Mouse (Mus musculus): ENCODE data around the gene Zfp787. TPM values are rescaled to one million over a fixed set of nuclear protein-coding genes. Genes with fewer than 3 reads are reported as not detected.
A peak's percentile ranks its signal among the peaks of the same experiment; 100 is the strongest.

The Zfp787 gene
- total and polyA plus RNA-seq, 2 experiments from 2014 or later: 61.5 to 66.7 TPM

- Histone ChIP-seq H3K27me3 (ENCODE audit: insufficient read depth, low read length) (0 out of 2 replicates have a peak, but pooled peaks cover 3% of the 10 kb centered on the region), H3K4me2 (ENCODE audit: low read depth, low read length, poor library complexity, severe bottlenecking) (no peak overlapping the region), H3K4me3 (ENCODE audit: low read depth, low read length) (no peak overlapping the region), H3K27ac (ENCODE audit: low read depth, low read length) (no peak overlapping the region), H3K36me3 (ENCODE audit: insufficient read depth, low read length) (no peaks in the 10 kb centered on the region), H3K9ac (replicated peaks; ENCODE audit: low read length, poor library complexity, severe bottlenecking) (no peak overlapping the region), H3K9me3 (ENCODE audit: low read length) (no peaks in the 10 kb centered on the region), H3K4me1 (ENCODE audit: insufficient read depth, low read length) (no peaks in the 10 kb centered on the region)
- TF ChIP-seq CTCF (IDR thresholded peaks at IDR 0.05): no peak
- DNase-seq (ENCODE audit: low spot score): no peak
- WGBS: 55% methylated on average over 3 of the region's 3 CpGs
- ATAC-seq (ENCODE audit: low FRiP score): no peak
Observed at GRCm38 (mm10) chr7:6161541-6161940, 5.7 kb upstream of the Zfp787 start.

GRCm38 (mm10) chr7:6159604-6160003, 3.8 kb upstream of the Zfp787 start:
- no peak overlapping the region for H3K9ac ChIP-seq (replicated peaks; ENCODE audit: low read length, poor library complexity, severe bottlenecking)
- H3K4me1 ChIP-seq (ENCODE audit: insufficient read depth, low read length): no peaks in the 10 kb centered on the region
- H3K27ac ChIP-seq (ENCODE audit: low read depth, low read length): no peak overlapping the region
- H3K4me2 ChIP-seq (ENCODE audit: low read depth, low read length, poor library complexity, severe bottlenecking): no peak overlapping the region
- H3K27me3 ChIP-seq (ENCODE audit: insufficient read depth, low read length): 0 out of 2 replicates have a peak, but pooled peaks cover 3% of the 10 kb centered on the region
- H3K9me3 ChIP-seq (ENCODE audit: low read length): no peaks in the 10 kb centered on the region
- 88% methylated on average over 3 of the region's 3 CpGs for WGBS
- ATAC-seq (ENCODE audit: low FRiP score) (no peak), DNase-seq (ENCODE audit: low spot score) (no peak)
- no peak for TF ChIP-seq CTCF (IDR thresholded peaks at IDR 0.05)
- H3K4me3 ChIP-seq (ENCODE audit: low read depth, low read length): no peak overlapping the region
- H3K36me3 ChIP-seq (ENCODE audit: insufficient read depth, low read length): no peaks in the 10 kb centered on the region

GRCm38 (mm10) chr7:6157479-6157878, 1.7 kb upstream of the Zfp787 start:
- ATAC-seq (ENCODE audit: low FRiP score) (no peak), DNase-seq (ENCODE audit: low spot score) (no peak)
- Histone ChIP-seq H3K27me3 (ENCODE audit: insufficient read depth, low read length) (0 out of 2 replicates have a peak, but pooled peaks cover 3% of the 10 kb centered on the region), H3K9ac (replicated peaks; ENCODE audit: low read length, poor library complexity, severe bottlenecking) (no peak overlapping the region), H3K4me2 (ENCODE audit: low read depth, low read length, poor library complexity, severe bottlenecking) (no peak overlapping the region), H3K36me3 (ENCODE audit: insufficient read depth, low read length) (no peaks in the 10 kb centered on the region), H3K4me3 (ENCODE audit: low read depth, low read length) (no peak overlapping the region), H3K9me3 (ENCODE audit: low read length) (no peaks in the 10 kb centered on the region), H3K27ac (ENCODE audit: low read depth, low read length) (no peak overlapping the region), H3K4me1 (ENCODE audit: insufficient read depth, low read length) (peaks cover 5% of the 10 kb centered on the region; the same call in 1 of the 2 replicates)
- 89% methylated on average over 1 of the region's 1 CpGs for WGBS
- no peak for TF ChIP-seq CTCF (IDR thresholded peaks at IDR 0.05)

GRCm38 (mm10) chr7:6156901-6157472, 1.2 kb upstream of the Zfp787 start:
- Histone ChIP-seq H3K9me3 (ENCODE audit: low read length) (no peaks in the 10 kb centered on the region), H3K27ac (ENCODE audit: low read depth, low read length) (0 out of 2 replicates have a peak overlapping the region, but pooled peaks have one; percentile 93), H3K4me3 (ENCODE audit: low read depth, low read length) (peak overlapping the region; percentile 86), H3K27me3 (ENCODE audit: insufficient read depth, low read length) (no peaks in the 10 kb centered on the region), H3K9ac (replicated peaks; ENCODE audit: low read length, poor library complexity, severe bottlenecking) (0 out of 2 replicates have a peak overlapping the region, but pooled peaks have one; percentile 62), H3K4me1 (ENCODE audit: insufficient read depth, low read length) (peaks cover 5% of the 10 kb centered on the region; the same call in 1 of the 2 replicates), H3K4me2 (ENCODE audit: low read depth, low read length, poor library complexity, severe bottlenecking) (peak overlapping the region; percentile 94), H3K36me3 (ENCODE audit: insufficient read depth, low read length) (no peaks in the 10 kb centered on the region)
- WGBS: 73% methylated on average over 9 of the region's 9 CpGs
- no peak for ATAC-seq (ENCODE audit: low FRiP score)
- DNase-seq (ENCODE audit: low spot score): no peak
- TF ChIP-seq CTCF (IDR thresholded peaks at IDR 0.05): no peak

GRCm38 (mm10) chr7:6155031-6155872, 545 bp downstream of the Zfp787 start:
- WGBS: under 1% methylated on average over 41 of the region's 85 CpGs
- Histone ChIP-seq H3K9ac (replicated peaks; ENCODE audit: low read length, poor library complexity, severe bottlenecking) (peak overlapping the region; percentile 91), H3K9me3 (ENCODE audit: low read length) (no peaks in the 10 kb centered on the region), H3K36me3 (ENCODE audit: insufficient read depth, low read length) (no peaks in the 10 kb centered on the region), H3K4me2 (ENCODE audit: low read depth, low read length, poor library complexity, severe bottlenecking) (peak overlapping the region; percentile 94), H3K27me3 (ENCODE audit: insufficient read depth, low read length) (no peaks in the 10 kb centered on the region), H3K4me1 (ENCODE audit: insufficient read depth, low read length) (peaks cover 5% of the 10 kb centered on the region; the same call in 1 of the 2 replicates), H3K27ac (ENCODE audit: low read depth, low read length) (peak overlapping the region; percentile 93), H3K4me3 (ENCODE audit: low read depth, low read length) (peak overlapping the region; percentile 86)
- DNase-seq (ENCODE audit: low spot score): peak; percentile 90
- no peak for TF ChIP-seq CTCF (IDR thresholded peaks at IDR 0.05)
- ATAC-seq (ENCODE audit: low FRiP score): peak; percentile 82

GRCm38 (mm10) chr7:6154164-6154563, 1.6 kb downstream of the Zfp787 start:
- Histone ChIP-seq H3K9ac (replicated peaks; ENCODE audit: low read length, poor library complexity, severe bottlenecking) (peak overlapping the region; percentile 91; the same call in 1 of the 2 replicates), H3K27me3 (ENCODE audit: insufficient read depth, low read length) (no peaks in the 10 kb centered on the region), H3K9me3 (ENCODE audit: low read length) (no peaks in the 10 kb centered on the region), H3K4me1 (ENCODE audit: insufficient read depth, low read length) (peaks cover 5% of the 10 kb centered on the region; the same call in 1 of the 2 replicates), H3K27ac (ENCODE audit: low read depth, low read length) (no peak overlapping the region), H3K4me2 (ENCODE audit: low read depth, low read length, poor library complexity, severe bottlenecking) (peak overlapping the region; percentile 94), H3K4me3 (ENCODE audit: low read depth, low read length) (peak overlapping the region; percentile 86; the same call in 1 of the 2 replicates), H3K36me3 (ENCODE audit: insufficient read depth, low read length) (no peaks in the 10 kb centered on the region)
- WGBS: 84% methylated on average over 5 of the region's 5 CpGs
- TF ChIP-seq CTCF (IDR thresholded peaks at IDR 0.05): no peak
- no peak for DNase-seq (ENCODE audit: low spot score)
- ATAC-seq (ENCODE audit: low FRiP score): no peak
